Mouse (Mus musculus) kidney, postnatal 0 days (tissue): ENCODE results near the gene Gramd1a. TPM values are rescaled to one million over a fixed set of nuclear protein-coding genes. Genes with fewer than 3 reads are reported as not detected.

Experiments
- ATAC-seq: fragments of 200-750 bp; cut with Nextera tagmentation; replicated peaks from 2 replicates; pipeline ENCODE4 v1.8.0; 2017; ENCODE audit warnings: low read depth, moderate number of reproducible peaks, moderate TSS enrichment, moderate library complexity; ENCODE audit not compliant: low FRiP score
- DNase-seq: peaks from one replicate; pipeline ENCODE4 v3.0.0-alpha.2; 2016; ENCODE audit warnings: low spot score
- H3K27ac ChIP-seq: fragments of 300-500 bp; sonication (generic); 2 replicates; pipeline ENCODE4 v1.5.1; 2014; ENCODE audit warnings: mild to moderate bottlenecking
- H3K27me3 ChIP-seq: fragments of 300-500 bp; sonication (generic); 2 replicates; pipeline ENCODE4 v1.6.1; 2014; ENCODE audit warnings: low read length, mixed read lengths; ENCODE audit not compliant: insufficient read depth
- H3K36me3 ChIP-seq: fragments of 300-500 bp; sonication (generic); 2 replicates; pipeline ENCODE4 v1.6.1; 2014; ENCODE audit warnings: low read length, mixed read lengths; ENCODE audit not compliant: insufficient read depth
- H3K4me1 ChIP-seq: fragments of 300-500 bp; sonication (generic); replicated peaks from 2 replicates; pipeline ENCODE4 v1.6.1; 2014; ENCODE audit warnings: antibody characterized with exemption, low read length, mixed read lengths; ENCODE audit not compliant: insufficient read depth
- H3K4me2 ChIP-seq: fragments of 300-500 bp; sonication (generic); 2 replicates; pipeline ENCODE4 v1.6.1; 2014; ENCODE audit warnings: mild to moderate bottlenecking, low read length, moderate library complexity, mixed read lengths
- H3K4me3 ChIP-seq: fragments of 300-500 bp; sonication (generic); replicated peaks from 2 replicates; pipeline ENCODE4 v1.5.1; 2014; ENCODE audit warnings: low read depth, low read length
- H3K9ac ChIP-seq: fragments of 300-500 bp; sonication (generic); 2 replicates; pipeline ENCODE4 v1.6.1; 2014; ENCODE audit warnings: low read depth, low read length
- H3K9me3 ChIP-seq: fragments of 300-500 bp; sonication (generic); replicated peaks from 2 replicates; pipeline ENCODE4 v1.6.1; 2016; ENCODE audit warnings: low read length, inconsistent platforms, mixed read lengths
- CTCF ChIP-seq: IDR thresholded peaks from 2 replicates; pipeline ENCODE4 v1.5.1; 2016; ENCODE audit warnings: antibody characterized with exemption, low read depth, mild to moderate bottlenecking, moderate library complexity
- WGBS: fragments of 180-500 bp; shearing (Covaris S2); extraction: QIAGEN DNeasy Blood & Tissue Kit; methylation state at CpG from one replicate; pipeline ENCODE4 v1.1.7; 2014; 5-methylcytosine and 5-hydroxymethylcytosine counted together
- polyA plus RNA-seq: library from polyadenylated mRNA; unstranded; fragments of >200 nt; fragmentation: Nextera tagmentation; extraction: Ambion mirVana; gene quantifications from 2 replicates; pipeline ENCODE4 v1.2.1, GENCODE M21; 2015

Gramd1a gene
- polyA plus RNA-seq, 1 experiment from 2014 or later, result 36.3 TPM

DNA sequence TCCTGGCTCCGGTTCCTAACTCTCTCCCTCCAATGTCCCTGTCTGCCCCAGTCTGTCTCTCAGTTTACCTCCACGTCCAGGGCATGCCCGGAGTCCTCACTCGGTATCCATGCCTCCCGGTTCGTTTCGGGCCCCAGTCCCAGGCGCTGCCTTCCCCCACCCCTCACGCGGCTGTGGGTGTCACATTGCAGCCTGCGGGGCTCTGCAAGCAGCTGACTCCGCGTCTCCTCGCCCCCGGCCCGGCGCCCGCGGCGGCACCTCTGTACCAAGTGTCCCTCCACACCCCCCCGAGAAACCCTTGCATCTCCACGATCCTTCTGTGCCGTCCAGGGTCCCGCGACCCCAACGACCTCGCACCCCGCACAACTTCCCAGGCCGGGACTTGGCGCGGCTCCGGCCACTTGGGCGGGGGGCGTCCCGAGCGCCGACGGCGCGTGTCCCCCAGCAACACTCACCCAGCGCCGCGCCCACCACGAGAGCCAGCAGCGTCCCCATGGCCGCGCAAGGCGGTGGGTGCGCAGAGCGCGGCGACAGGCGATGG lies 29.4 kb downstream of the Gramd1a start:
- ATAC-seq (no peak), DNase-seq (no peak)
- Histone ChIP-seq H3K4me1 (0 out of 2 replicates have a peak, but pooled peaks cover 5% of the 10 kb centered on the region), H3K4me2 (peak overlapping the region; percentile 96), H3K27me3 (peaks cover 14% of the 10 kb centered on the region), H3K27ac (no peak overlapping the region), H3K9ac (peak overlapping the region; percentile 52), H3K4me3 (peak overlapping the region; percentile 55), H3K36me3 (peaks cover 21% of the 10 kb centered on the region; the same call in 1 of the 2 replicates), H3K9me3 (no peaks in the 10 kb centered on the region)
- TF ChIP-seq CTCF, result no peak
- WGBS, result under 1% methylated on average over 53 of the region's 53 CpGs

DNA sequence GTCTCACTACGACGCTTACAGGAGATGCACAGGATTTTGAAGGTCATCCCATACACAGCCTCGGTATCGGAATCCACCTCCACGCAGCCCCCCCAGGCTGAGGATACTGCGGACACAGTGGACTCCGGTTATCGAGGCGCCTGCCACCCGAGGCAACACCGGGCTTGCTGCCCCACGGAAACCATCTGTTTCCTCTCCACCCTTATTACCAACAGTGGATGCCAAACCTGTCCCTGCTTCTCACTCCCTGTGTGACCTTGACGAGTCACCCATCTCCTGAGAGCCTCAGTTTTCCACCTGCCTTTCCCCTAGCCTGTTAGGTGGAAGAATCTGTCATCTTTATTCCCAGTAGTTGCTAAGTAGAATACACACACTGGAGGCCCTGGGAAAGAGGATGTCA lies 30.6 kb downstream of the Gramd1a start:
- Histone ChIP-seq H3K4me3 (no peak overlapping the region), H3K27me3 (peaks cover 14% of the 10 kb centered on the region), H3K27ac (no peak overlapping the region), H3K4me2 (no peak overlapping the region), H3K4me1 (0 out of 2 replicates have a peak, but pooled peaks cover 5% of the 10 kb centered on the region), H3K9ac (no peak overlapping the region), H3K36me3 (0 out of 2 replicates have a peak, but pooled peaks cover 10% of the 10 kb centered on the region), H3K9me3 (no peaks in the 10 kb centered on the region)
- no peak for TF ChIP-seq CTCF
- WGBS, result 77% methylated on average over 13 of the region's 13 CpGs
- DNase-seq (no peak), ATAC-seq (no peak)

- Histone ChIP-seq H3K9me3 (no peaks in the 10 kb centered on the region), H3K27me3 (peaks cover 14% of the 10 kb centered on the region), H3K27ac (no peak overlapping the region), H3K4me2 (no peak overlapping the region), H3K4me1 (0 out of 2 replicates have a peak, but pooled peaks cover 5% of the 10 kb centered on the region), H3K9ac (no peak overlapping the region), H3K4me3 (no peak overlapping the region), H3K36me3 (0 out of 2 replicates have a peak, but pooled peaks cover 8% of the 10 kb centered on the region)
- WGBS, result 89% methylated on average over 5 of the region's 5 CpGs
- no peak for TF ChIP-seq CTCF
- no peak for DNase-seq
- ATAC-seq, result no peak
Observed at GRCm38 (mm10) chr7:31124381-31124780, 31.3 kb downstream of the Gramd1a start.

GRCm38 (mm10) chr7:31123697-31124096 lies 32.0 kb downstream of the Gramd1a start:
- 0 out of 2 replicates have a peak, but pooled peaks cover 5% of the 10 kb centered on the region for H3K4me1 ChIP-seq
- no peak for TF ChIP-seq CTCF
- 81% methylated on average over 3 of the region's 3 CpGs for WGBS
- no peak overlapping the region for H3K4me2 ChIP-seq
- H3K9me3 ChIP-seq, result no peaks in the 10 kb centered on the region
- H3K27ac ChIP-seq, result no peak overlapping the region
- no peak for DNase-seq
- H3K36me3 ChIP-seq, result 0 out of 2 replicates have a peak, but pooled peaks cover 4% of the 10 kb centered on the region
- H3K27me3 ChIP-seq, result peaks cover 14% of the 10 kb centered on the region
- ATAC-seq, result no peak
- H3K9ac ChIP-seq, result no peak overlapping the region
- no peak overlapping the region for H3K4me3 ChIP-seq

DNA sequence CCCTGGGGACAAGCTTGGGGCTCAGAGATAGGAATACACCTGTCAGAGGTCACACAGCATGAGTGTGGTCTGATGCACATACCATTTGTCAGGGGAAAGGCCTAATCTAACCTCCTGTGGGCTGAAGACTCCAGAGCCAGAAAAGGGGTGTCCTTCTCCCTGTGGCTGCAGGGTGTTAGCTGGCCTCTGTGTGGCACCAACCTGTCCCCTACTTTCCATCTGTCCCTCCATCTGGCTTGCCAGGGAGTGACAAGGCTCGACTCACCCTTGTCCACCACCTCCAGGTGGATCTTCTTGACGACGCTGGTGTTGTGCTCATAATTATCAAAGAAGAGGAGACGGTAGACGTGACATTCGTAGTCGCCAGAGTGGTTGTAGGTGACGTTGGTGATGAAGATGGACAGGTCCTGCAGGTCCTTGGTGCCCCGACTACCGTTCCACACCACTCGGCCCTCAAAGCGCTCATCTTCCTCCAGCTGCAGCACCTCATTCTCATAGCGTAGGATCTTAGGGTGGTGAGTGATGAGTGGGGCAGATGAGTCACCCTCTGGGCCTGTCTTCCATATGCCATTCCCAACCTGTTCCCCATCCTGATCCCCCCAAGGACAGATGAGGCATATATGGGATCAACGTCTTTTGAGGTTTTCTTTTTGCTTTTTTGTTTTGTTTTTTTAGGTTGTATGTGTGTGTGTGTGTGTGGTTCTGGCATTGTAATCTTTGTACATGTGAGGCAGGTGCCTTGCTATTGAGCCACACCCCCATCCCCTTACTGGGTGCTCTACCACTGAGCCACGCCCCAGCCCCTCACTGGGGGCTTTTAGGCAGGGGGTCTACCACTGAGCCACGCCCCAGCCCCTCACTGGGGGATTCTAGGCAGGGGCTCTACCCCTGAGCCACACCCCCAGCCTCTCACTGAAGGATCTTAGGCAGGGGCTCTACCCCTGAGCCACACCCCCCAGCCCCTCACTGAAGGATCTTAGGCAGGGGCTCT lies 32.8 kb downstream of the Gramd1a start:
- TF ChIP-seq CTCF, result no peak
- Histone ChIP-seq H3K9ac (no peak overlapping the region), H3K36me3 (no peaks in the 10 kb centered on the region), H3K27ac (no peak overlapping the region), H3K4me2 (no peak overlapping the region), H3K4me3 (no peak overlapping the region), H3K4me1 (0 out of 2 replicates have a peak, but pooled peaks cover 5% of the 10 kb centered on the region), H3K27me3 (peaks cover 14% of the 10 kb centered on the region), H3K9me3 (no peaks in the 10 kb centered on the region)
- no peak for ATAC-seq
- 88% methylated on average over 16 of the region's 16 CpGs for WGBS
- no peak for DNase-seq

- 84% methylated on average over 5 of the region's 5 CpGs for WGBS
- DNase-seq, result no peak
- no peak for TF ChIP-seq CTCF
- Histone ChIP-seq H3K36me3 (no peaks in the 10 kb centered on the region), H3K4me3 (no peak overlapping the region), H3K4me1 (peaks cover 15% of the 10 kb centered on the region), H3K4me2 (no peak overlapping the region), H3K27me3 (no peaks in the 10 kb centered on the region), H3K9ac (no peak overlapping the region), H3K9me3 (no peaks in the 10 kb centered on the region), H3K27ac (no peak overlapping the region)
- no peak for ATAC-seq
Observed at GRCm38 (mm10) chr7:31119556-31119955, 36.1 kb downstream of the Gramd1a start.
